Mouse (Mus musculus): ENCODE data around the gene Pde4d.

GRCm38 (mm10) chr13:109402396-109402795 lies 952.6 kb downstream of the Pde4d start:
- TF ChIP-seq CTCF (IDR thresholded peaks at IDR 0.05; ENCODE audit: borderline replicate concordance, insufficient read depth, low read depth, low read length) (no peak), POLR2A (IDR thresholded peaks at IDR 0.05; ENCODE audit: borderline replicate concordance, insufficient read depth, low read length) (no peak)
